10 mouse cellular contexts compared by ENCODE assay signal in the genomic region with DNA sequence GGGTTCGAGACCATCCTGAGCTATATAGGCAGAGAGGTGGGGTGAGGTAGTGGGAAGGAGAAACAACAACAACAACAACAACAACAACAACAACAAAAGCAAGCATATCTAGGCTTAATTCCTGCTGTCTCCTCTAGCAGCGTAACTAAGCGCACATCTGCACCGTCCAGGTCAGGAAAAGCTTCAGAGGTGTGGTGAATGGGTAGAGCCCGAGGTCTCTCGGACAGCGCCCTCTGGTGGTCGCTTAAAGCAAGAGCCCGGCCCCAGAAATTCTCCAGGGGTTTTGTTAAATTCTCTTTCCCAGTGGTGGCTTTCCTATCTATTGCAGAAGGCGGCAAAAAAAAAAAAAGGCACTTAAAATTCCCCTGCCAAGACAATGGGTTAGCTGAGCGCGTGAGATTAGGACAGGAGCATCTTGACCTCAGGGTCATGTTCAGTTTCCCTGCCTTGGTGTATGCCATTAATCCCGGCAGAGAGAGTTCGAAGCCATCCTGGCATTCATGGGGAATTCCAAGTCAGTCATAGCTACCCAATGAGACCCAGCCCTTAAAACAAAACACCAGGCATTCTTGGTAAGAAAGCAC. TPM values are rescaled to one million over a fixed set of nuclear protein-coding genes. Genes with fewer than 3 reads are reported as not detected.
DNase-seq lines count a peak whose midpoint lies in the region; ATAC-seq lines count a peak whose summit lies in the region.
"Had no signal": no experiment of that assay in that cellular context is flagged by ENCODE, and none has a peak within 500 bp of the region (broad histone marks: within the 10 kb centered on the region; RNA-seq: fewer than 3 reads in every experiment).

No protein-coding gene starts in this region.

- 0 out of 2 replicates have a peak, but pooled peaks have one; percentile 17 for ATAC-seq in embryonic facial prominence, embryonic 12.5 days (ENCODE audit: insufficient number of reproducible peaks, insufficient read depth, low FRiP score, low TSS enrichment)
- ATAC-seq in intestine, embryonic 16.5 days: peak; percentile 47
- no peak; the same call in 1 of the 2 replicates for ATAC-seq in liver, embryonic 11.5 days (replicated peaks; ENCODE audit: low FRiP score)
- peak; percentile 55; the same call in 1 of the 2 replicates for ATAC-seq in neural tube, embryonic 11.5 days (ENCODE audit: insufficient read depth, low FRiP score, low TSS enrichment)

- H3K9ac ChIP-seq in embryonic facial prominence, embryonic 12.5 days: no peak overlapping the region
- H3K9ac ChIP-seq in intestine, embryonic 16.5 days (ENCODE audit: low read depth, low read length): no peak overlapping the region
- no peak overlapping the region for H3K9ac ChIP-seq in liver, embryonic 11.5 days (ENCODE audit: low read depth, low read length)
- H3K9ac ChIP-seq in neural tube, embryonic 11.5 days (ENCODE audit: low read length): no peak overlapping the region

- DNase-seq in ovary, postnatal 14 days (ENCODE audit: low spot score): peak; percentile 60
- no peak for DNase-seq in ovary, adult 18-20 months (ENCODE audit: low spot score)
- DNase-seq in adrenal gland, adult 2 months: peak; percentile 62
- DNase-seq in liver, embryonic 11.5 days (ENCODE audit: low spot score): peak; percentile 65
- DNase-seq in neural tube, embryonic 11.5 days (ENCODE audit: low spot score): peak; percentile 68
- DNase-seq in thymus, postnatal 4 days: peak; percentile 85

- no peaks in the 10 kb centered on the region for H3K9me3 ChIP-seq in embryonic facial prominence, embryonic 12.5 days
- H3K9me3 ChIP-seq in intestine, embryonic 16.5 days (ENCODE audit: control insufficient read depth, low read length): no peaks in the 10 kb centered on the region
- no peaks in the 10 kb centered on the region for H3K9me3 ChIP-seq in liver, embryonic 11.5 days (ENCODE audit: control insufficient read depth, low read length)
- no peaks in the 10 kb centered on the region for H3K9me3 ChIP-seq in neural tube, embryonic 11.5 days (ENCODE audit: control insufficient read depth, low read length)

- H3K4me2 ChIP-seq in embryonic facial prominence, embryonic 12.5 days (replicated peaks): no peak overlapping the region
- no peak overlapping the region for H3K4me2 ChIP-seq in intestine, embryonic 16.5 days (ENCODE audit: low read depth, low read length)
- no peak overlapping the region for H3K4me2 ChIP-seq in liver, embryonic 11.5 days
- H3K4me2 ChIP-seq in neural tube, embryonic 11.5 days (ENCODE audit: low read depth): no peak overlapping the region

- WGBS in embryonic facial prominence, embryonic 12.5 days: 24% methylated on average over 14 of the region's 14 CpGs
- 19% methylated on average over 14 of the region's 14 CpGs for WGBS in intestine, embryonic 16.5 days
- WGBS in liver, embryonic 11.5 days: 26% methylated on average over 14 of the region's 14 CpGs
- WGBS in neural tube, embryonic 11.5 days: 29% methylated on average over 14 of the region's 14 CpGs

- peaks cover 33% of the 10 kb centered on the region for H3K36me3 ChIP-seq in embryonic facial prominence, embryonic 12.5 days
- peaks cover 14% of the 10 kb centered on the region; the same call in 1 of the 2 replicates for H3K36me3 ChIP-seq in intestine, embryonic 16.5 days (ENCODE audit: control insufficient read depth, insufficient read depth, low read length)
- peaks cover 26% of the 10 kb centered on the region for H3K36me3 ChIP-seq in liver, embryonic 11.5 days (ENCODE audit: control insufficient read depth, insufficient read depth, low read length)
- peaks cover 3% of the 10 kb centered on the region for H3K36me3 ChIP-seq in neural tube, embryonic 11.5 days (ENCODE audit: control insufficient read depth, insufficient read depth, low read length)

- H3K4me1 ChIP-seq in embryonic facial prominence, embryonic 12.5 days: no peaks in the 10 kb centered on the region
- peaks cover 8% of the 10 kb centered on the region for H3K4me1 ChIP-seq in intestine, embryonic 16.5 days (ENCODE audit: control insufficient read depth, insufficient read depth, low read length)
- H3K4me1 ChIP-seq in liver, embryonic 11.5 days (replicated peaks; ENCODE audit: control insufficient read depth, insufficient read depth, low read length): peaks cover 9% of the 10 kb centered on the region; the same call in 1 of the 2 replicates
- no peaks in the 10 kb centered on the region for H3K4me1 ChIP-seq in neural tube, embryonic 11.5 days (ENCODE audit: control insufficient read depth, insufficient read depth, low read length)

- no peak overlapping the region for H3K4me3 ChIP-seq in embryonic facial prominence, embryonic 12.5 days
- no peak overlapping the region for H3K4me3 ChIP-seq in intestine, embryonic 16.5 days (ENCODE audit: low read length)
- no peak overlapping the region for H3K4me3 ChIP-seq in liver, embryonic 11.5 days (ENCODE audit: low read depth, low read length)
- H3K4me3 ChIP-seq in neural tube, embryonic 11.5 days (ENCODE audit: low read depth, low read length): no peak overlapping the region

- no peak overlapping the region for H3K27ac ChIP-seq in embryonic facial prominence, embryonic 12.5 days
- H3K27ac ChIP-seq in intestine, embryonic 16.5 days (ENCODE audit: low read length): no peak overlapping the region
- no peak overlapping the region for H3K27ac ChIP-seq in liver, embryonic 11.5 days (ENCODE audit: low read depth, low read length)
- H3K27ac ChIP-seq in neural tube, embryonic 11.5 days (ENCODE audit: low read depth, low read length): no peak overlapping the region

- H3K27me3 ChIP-seq in embryonic facial prominence, embryonic 12.5 days: no peaks in the 10 kb centered on the region
- H3K27me3 ChIP-seq in intestine, embryonic 16.5 days (replicated peaks; ENCODE audit: control insufficient read depth, insufficient read depth, low read length): no peaks in the 10 kb centered on the region
- H3K27me3 ChIP-seq in liver, embryonic 11.5 days (replicated peaks; ENCODE audit: control insufficient read depth, insufficient read depth, low read length): no peaks in the 10 kb centered on the region
- no peaks in the 10 kb centered on the region for H3K27me3 ChIP-seq in neural tube, embryonic 11.5 days (ENCODE audit: control insufficient read depth, insufficient read depth, low read length)

RNA-seq across cellular contexts. Expression of a gene that starts 1.0 kb away (rescaled TPM):
- total RNA-seq in adrenal gland, adult 2 months (2021): under 1 TPM in 1 of 2 experiments, not detected in 1; 0.21 TPM
- polyA plus RNA-seq in adrenal gland, adult 2 months (2012; rRNA removed): 1.3 and 1.5 TPM in 2 replicates
- polyA plus RNA-seq in embryonic facial prominence, embryonic 12.5 days (2016; fragmentation: Nextera tagmentation; extraction: Ambion mirVana): 0.37 and 0.73 TPM in 2 replicates
- polyA plus RNA-seq in intestine, embryonic 16.5 days (2015; fragmentation: Nextera tagmentation; extraction: Ambion mirVana): 5.9 and 7.3 TPM in 2 replicates
- polyA plus RNA-seq in liver, embryonic 11.5 days (2014; fragmentation: Nextera tagmentation; extraction: Ambion mirVana): 0.66 and 1.5 TPM in 2 replicates
- 4.8 TPM in 2 replicates for polyA plus RNA-seq in neural tube, embryonic 11.5 days (2014; fragmentation: Nextera tagmentation; extraction: Ambion mirVana)

RNA-seq across cellular contexts. Expression of a gene that starts 12.3 kb away (rescaled TPM):
- total RNA-seq in adrenal gland, adult 2 months (2021): 1,000 to 10,000 TPM; 1,292 to 2,642 TPM
- polyA plus RNA-seq in adrenal gland, adult 2 months (2012; rRNA removed): 223 and 275 TPM in 2 replicates
- 761 and 784 TPM in 2 replicates for polyA plus RNA-seq in embryonic facial prominence, embryonic 12.5 days (2016; fragmentation: Nextera tagmentation; extraction: Ambion mirVana)
- 1,335 and 1,344 TPM in 2 replicates for polyA plus RNA-seq in intestine, embryonic 16.5 days (2015; fragmentation: Nextera tagmentation; extraction: Ambion mirVana)
- 809 and 909 TPM in 2 replicates for polyA plus RNA-seq in liver, embryonic 11.5 days (2014; fragmentation: Nextera tagmentation; extraction: Ambion mirVana)
- 786 and 833 TPM in 2 replicates for polyA plus RNA-seq in neural tube, embryonic 11.5 days (2014; fragmentation: Nextera tagmentation; extraction: Ambion mirVana)

RNA-seq across cellular contexts. Expression of a gene that starts 14.9 kb away (rescaled TPM):
- under 1 TPM in 1 of 2 experiments, not detected in 1; 0.46 TPM for total RNA-seq in adrenal gland, adult 2 months (2021)
- 0.44 and 0.45 TPM in 2 replicates for polyA plus RNA-seq in adrenal gland, adult 2 months (2012; rRNA removed)
- 0.17 and 0.19 TPM in 2 replicates for polyA plus RNA-seq in embryonic facial prominence, embryonic 12.5 days (2016; fragmentation: Nextera tagmentation; extraction: Ambion mirVana)
- 1.2 and 1.9 TPM in 2 replicates for polyA plus RNA-seq in intestine, embryonic 16.5 days (2015; fragmentation: Nextera tagmentation; extraction: Ambion mirVana)
- polyA plus RNA-seq in liver, embryonic 11.5 days (2014; fragmentation: Nextera tagmentation; extraction: Ambion mirVana): 0.25 and 0.62 TPM in 2 replicates
- polyA plus RNA-seq in neural tube, embryonic 11.5 days (2014; fragmentation: Nextera tagmentation; extraction: Ambion mirVana): 0.18 TPM in 1 of 2 replicates, not detected in the other
- polyA plus RNA-seq: frontal cortex, adult 2 months had no signal

RNA-seq across cellular contexts. Expression of a gene that starts 22.0 kb away (rescaled TPM):
- total RNA-seq in adrenal gland, adult 2 months (2021): not detected
- polyA plus RNA-seq in adrenal gland, adult 2 months (2012; rRNA removed): not detected in 2 replicates
- not detected in 2 replicates for polyA plus RNA-seq in embryonic facial prominence, embryonic 12.5 days (2016; fragmentation: Nextera tagmentation; extraction: Ambion mirVana)
- polyA plus RNA-seq in intestine, embryonic 16.5 days (2015; fragmentation: Nextera tagmentation; extraction: Ambion mirVana): not detected in 2 replicates
- 0.16 and 0.17 TPM in 2 replicates for polyA plus RNA-seq in liver, embryonic 11.5 days (2014; fragmentation: Nextera tagmentation; extraction: Ambion mirVana)
- not detected in 2 replicates for polyA plus RNA-seq in neural tube, embryonic 11.5 days (2014; fragmentation: Nextera tagmentation; extraction: Ambion mirVana)
- polyA plus RNA-seq: frontal cortex, adult 2 months; neural tube, embryonic 14.5 days had no signal

RNA-seq across cellular contexts. Expression of a gene that starts 25.1 kb away (rescaled TPM):
- total RNA-seq in adrenal gland, adult 2 months (2021): 10 to 100 TPM; 28.5 to 41.4 TPM
- polyA plus RNA-seq in adrenal gland, adult 2 months (2012; rRNA removed): 50.2 and 50.4 TPM in 2 replicates
- 11.6 and 12.6 TPM in 2 replicates for polyA plus RNA-seq in embryonic facial prominence, embryonic 12.5 days (2016; fragmentation: Nextera tagmentation; extraction: Ambion mirVana)
- polyA plus RNA-seq in intestine, embryonic 16.5 days (2015; fragmentation: Nextera tagmentation; extraction: Ambion mirVana): 6.8 and 7.1 TPM in 2 replicates
- polyA plus RNA-seq in liver, embryonic 11.5 days (2014; fragmentation: Nextera tagmentation; extraction: Ambion mirVana): 7.4 and 11.4 TPM in 2 replicates
- 11.5 and 11.9 TPM in 2 replicates for polyA plus RNA-seq in neural tube, embryonic 11.5 days (2014; fragmentation: Nextera tagmentation; extraction: Ambion mirVana)
